Mouse (Mus musculus) MEL (cell line): ENCODE measurements around the gene Trp53rkb. TPM values are rescaled to one million over a fixed set of nuclear protein-coding genes. Genes with fewer than 3 reads are reported as not detected.

Experiments
- DNase-seq: peaks from one replicate; pipeline ENCODE4 v3.0.0; 2011; ENCODE audit warnings: low read depth, low spot score
- H3K27ac ChIP-seq: 2 replicates; pipeline ENCODE4 v1.5.1; 2012; ENCODE audit warnings: low read depth, mild to moderate bottlenecking, control low read depth, low read length, moderate library complexity; ENCODE audit not compliant: control insufficient read depth
- H3K27me3 ChIP-seq, 2 experiments: fragments of 150-350 bp in 1 of 2; sonication (generic) in 1 of 2; 2 replicates each; pipeline ENCODE4 v1.6.1; 2012; ENCODE audit warnings: low read length in 2 of 2, mild to moderate bottlenecking in 2 of 2, improper control_type of control experiment in 1 of 2, moderate library complexity in 1 of 2; ENCODE audit not compliant: insufficient read depth in 2 of 2, control insufficient read depth in 1 of 2
- H3K36me3 ChIP-seq, 2 experiments: 2 replicates each; pipeline ENCODE4 v1.6.1; 2012 to 2014; ENCODE audit warnings: low read length in 2 of 2, improper control_type of control experiment in 1 of 2, inconsistent platforms in 1 of 2, mild to moderate bottlenecking in 1 of 2; ENCODE audit not compliant: insufficient read depth in 2 of 2, control insufficient read depth in 1 of 2
- H3K4me1 ChIP-seq, 2 experiments: fragments of 150-350 bp in 1 of 2; sonication (generic) in 1 of 2; 2 replicates each; pipeline ENCODE4 v1.6.1; 2012; ENCODE audit warnings: low read length in 2 of 2, improper control_type of control experiment in 1 of 2, mild to moderate bottlenecking in 1 of 2; ENCODE audit not compliant: insufficient read depth in 2 of 2, control insufficient read depth in 1 of 2
- H3K4me3 ChIP-seq, 2 experiments: fragments of 150-350 bp in 1 of 2; sonication (generic) in 1 of 2; 2 replicates each; pipeline ENCODE4 v1.5.1; 2012; ENCODE audit warnings: low read depth in 2 of 2, low read length in 2 of 2, mild to moderate bottlenecking in 2 of 2, moderate library complexity in 2 of 2, control low read depth in 1 of 2, improper control_type of control experiment in 1 of 2; ENCODE audit not compliant: control insufficient read depth in 1 of 2, insufficient read depth in 1 of 2
- H3K79me2 ChIP-seq: 2 replicates; pipeline ENCODE4 v1.6.1; 2012; ENCODE audit warnings: mild to moderate bottlenecking, low read length, moderate library complexity; ENCODE audit not compliant: control insufficient read depth, poor library complexity, insufficient read depth
- H3K9ac ChIP-seq: 2 replicates; pipeline ENCODE4 v1.6.1; 2012; ENCODE audit warnings: low read depth, mild to moderate bottlenecking, control low read depth, low read length, moderate library complexity; ENCODE audit not compliant: control insufficient read depth, poor library complexity, severe bottlenecking
- H3K9me3 ChIP-seq: fragments of 150-350 bp; sonication (generic); replicated peaks from 2 replicates; pipeline ENCODE4 v1.6.1; 2012; ENCODE audit warnings: mild to moderate bottlenecking, low read length, improper control_type of control experiment, moderate library complexity; ENCODE audit not compliant: insufficient read depth
- CHD1 ChIP-seq: IDR thresholded peaks from 2 replicates; pipeline ENCODE4 v1.6.1; 2012; ENCODE audit warnings: low read depth, mild to moderate bottlenecking, inconsistent platforms, low read length, improper control_type of control experiment
- CHD2 ChIP-seq: IDR thresholded peaks from 2 replicates; pipeline ENCODE4 v1.6.1; 2011; ENCODE audit warnings: low read length, improper control_type of control experiment
- CTCF ChIP-seq, 3 experiments: IDR thresholded peaks in 2 of 3; conservative IDR thresholded peaks in 1 of 3; 2 replicates each; pipeline ENCODE4 v1.5.1; 2011 to 2012; ENCODE audit warnings: low read length in 3 of 3, low read depth in 2 of 3, mild to moderate bottlenecking in 2 of 3, improper control_type of control experiment in 1 of 3, inconsistent platforms in 1 of 3, mixed read lengths in 1 of 3, moderate library complexity in 1 of 3; ENCODE audit not compliant: control insufficient read depth in 1 of 3, insufficient read depth in 1 of 3, poor library complexity in 1 of 3, severe bottlenecking in 1 of 3
- ELF1 ChIP-seq: IDR thresholded peaks from 2 replicates; pipeline ENCODE4 v1.6.1; 2014; ENCODE audit warnings: low read depth, mild to moderate bottlenecking, inconsistent platforms, low read length, improper control_type of control experiment, moderate library complexity
- EP300 ChIP-seq, 2 experiments: IDR thresholded peaks; 2 replicates each; pipeline ENCODE4 v1.6.1; 2011; ENCODE audit warnings: improper control_type of control experiment in 2 of 2, low read length in 2 of 2, low read depth in 1 of 2, mild to moderate bottlenecking in 1 of 2
- ETS1 ChIP-seq: IDR thresholded peaks from 2 replicates; pipeline ENCODE4 v1.6.1; 2012; ENCODE audit warnings: low read depth, mild to moderate bottlenecking, inconsistent platforms, low read length, improper control_type of control experiment, moderate library complexity
- GABPA ChIP-seq: IDR thresholded peaks from 2 replicates; pipeline ENCODE4 v1.6.1; 2012; ENCODE audit warnings: low read depth, mild to moderate bottlenecking, inconsistent platforms, low read length, improper control_type of control experiment, moderate library complexity
- GATA1 ChIP-seq: IDR thresholded peaks from 2 replicates; pipeline ENCODE4 v1.6.1; 2011; ENCODE audit warnings: low read depth, low read length, improper control_type of control experiment
- MAX ChIP-seq: IDR thresholded peaks from 2 replicates; pipeline ENCODE4 v1.6.1; 2011; ENCODE audit warnings: low read length, improper control_type of control experiment
- MAZ ChIP-seq: IDR thresholded peaks from 2 replicates; pipeline ENCODE4 v1.6.1; 2012; ENCODE audit warnings: low read depth, mild to moderate bottlenecking, inconsistent platforms, low read length, improper control_type of control experiment
- MXI1 ChIP-seq: IDR thresholded peaks from 2 replicates; pipeline ENCODE4 v1.6.1; 2011; ENCODE audit warnings: mild to moderate bottlenecking, low read depth, low read length, improper control_type of control experiment
- MYB ChIP-seq: IDR thresholded peaks from 2 replicates; pipeline ENCODE4 v1.6.1; 2011; ENCODE audit warnings: mild to moderate bottlenecking, low read depth, low read length, improper control_type of control experiment
- NRF1 ChIP-seq: IDR thresholded peaks from 2 replicates; pipeline ENCODE4 v1.6.1; 2014; ENCODE audit warnings: low read depth, mild to moderate bottlenecking, inconsistent platforms, low read length, improper control_type of control experiment, moderate library complexity; ENCODE audit not compliant: poor library complexity, insufficient read depth, severe bottlenecking
- POLR2A ChIP-seq, 2 experiments: IDR thresholded peaks; 2 replicates each; pipeline ENCODE4 v1.6.1; 2011 to 2012; ENCODE audit warnings: low read length in 2 of 2, mild to moderate bottlenecking in 2 of 2, control low read depth in 1 of 2, improper control_type of control experiment in 1 of 2, low read depth in 1 of 2, moderate library complexity in 1 of 2; ENCODE audit not compliant: control insufficient read depth in 1 of 2, insufficient read depth in 1 of 2, poor library complexity in 1 of 2
- POLR2AphosphoS2 ChIP-seq: IDR thresholded peaks from 2 replicates; pipeline ENCODE4 v1.6.1; 2011; ENCODE audit warnings: low read length, improper control_type of control experiment
- RAD21 ChIP-seq: IDR thresholded peaks from 2 replicates; pipeline ENCODE4 v1.6.1; 2011; ENCODE audit warnings: mild to moderate bottlenecking, low read depth, low read length, improper control_type of control experiment
- SMC3 ChIP-seq: IDR thresholded peaks from 2 replicates; pipeline ENCODE4 v1.6.1; 2011; ENCODE audit warnings: low read depth, low read length, improper control_type of control experiment
- TCF12 ChIP-seq: IDR thresholded peaks from 2 replicates; pipeline ENCODE4 v1.6.1; 2014; ENCODE audit warnings: low read depth, mild to moderate bottlenecking, inconsistent platforms, low read length, improper control_type of control experiment, moderate library complexity
- UBTF ChIP-seq: IDR thresholded peaks from 2 replicates; pipeline ENCODE4 v1.6.1; 2012; ENCODE audit warnings: low read depth, mild to moderate bottlenecking, inconsistent platforms, low read length, improper control_type of control experiment, moderate library complexity, borderline replicate concordance; ENCODE audit not compliant: insufficient read depth
- USF2 ChIP-seq, 2 experiments: IDR thresholded peaks; 2 replicates each; pipeline ENCODE4 v1.6.1; 2011 to 2012; ENCODE audit warnings: improper control_type of control experiment in 2 of 2, low read length in 2 of 2, borderline replicate concordance in 1 of 2, inconsistent platforms in 1 of 2, low read depth in 1 of 2, mild to moderate bottlenecking in 1 of 2; ENCODE audit not compliant: insufficient read depth in 1 of 2
- ZMIZ1 ChIP-seq: IDR thresholded peaks from 2 replicates; pipeline ENCODE4 v1.6.1; 2012; ENCODE audit warnings: low read depth, mild to moderate bottlenecking, inconsistent platforms, low read length, improper control_type of control experiment, moderate library complexity
- polyA plus RNA-seq, 2 experiments: library from polyadenylated mRNA; stranded (reverse) in 1 of 2; unstranded in 1 of 2; fragments of >175 nt in 1 of 2; fragments of >200 nt in 1 of 2; gene quantifications; 2 replicates each; pipeline versions ENCODE4 v1.2.1 to v1.2.4; 2012; ENCODE audit warnings: low replicate concordance in 2 of 2, low read depth in 1 of 2; ENCODE audit not compliant: insufficient read length in 2 of 2, insufficient read depth in 1 of 2, missing spikeins in 1 of 2
- total RNA-seq: library from RNA; depleted of rRNA; stranded (reverse); fragments of 300-350 nt; gene quantifications from 2 replicates; pipeline ENCODE4 v1.2.3, GENCODE M21; 2012

Gene Trp53rkb
- total and polyA plus RNA-seq, 3 experiments = 6.8 to 8.9 TPM; not detected in 1

DNA sequence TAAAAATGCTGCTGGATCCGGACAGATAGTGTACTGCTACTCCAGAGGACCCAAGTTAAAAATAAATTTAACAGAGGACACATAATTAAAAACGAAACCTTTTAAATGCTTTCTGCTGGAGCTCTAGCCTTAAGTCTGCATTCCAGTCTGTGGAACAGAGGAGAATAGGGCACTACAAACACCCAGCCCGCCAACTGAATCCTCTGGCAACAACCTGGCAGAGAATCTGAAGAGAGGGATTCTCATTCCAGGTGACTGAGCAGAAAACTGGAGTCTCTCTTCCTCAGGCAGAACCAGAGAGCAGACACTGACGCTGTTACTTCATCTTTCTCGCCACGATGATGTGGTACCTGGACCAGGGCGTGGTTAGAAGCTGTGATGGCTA is 8.1 kb downstream of the Trp53rkb start:
- Histone ChIP-seq H3K27ac (no peak overlapping the region), H3K36me3 (no peaks in the 10 kb centered on the region)
- TF ChIP-seq UBTF (no peak), ELF1 (no peak), USF2 (IDR thresholded peaks at IDR 0.05; ENCODE audit: borderline replicate concordance in 1 of 2, insufficient read depth in 1 of 2, low read depth in 1 of 2, low read length in 2 of 2) (no peak), CHD2 (no peak), CHD1 (no peak), GATA1 (no peak), MAX (no peak), ETS1 (no peak), CTCF (IDR thresholded peaks at IDR 0.05 in 2 of 3, conservative IDR thresholded peaks at IDR 0.05 in 1 of 3; ENCODE audit: control insufficient read depth in 1 of 3, insufficient read depth in 1 of 3, low read depth in 2 of 3, low read length in 3 of 3, poor library complexity in 1 of 3, severe bottlenecking in 1 of 3) (no peak), MYB (no peak), GABPA (no peak), POLR2AphosphoS2 (no peak), EP300 (IDR thresholded peaks at IDR 0.05; ENCODE audit: low read depth in 1 of 2, low read length in 2 of 2) (no peak), ZMIZ1 (no peak)

DNA sequence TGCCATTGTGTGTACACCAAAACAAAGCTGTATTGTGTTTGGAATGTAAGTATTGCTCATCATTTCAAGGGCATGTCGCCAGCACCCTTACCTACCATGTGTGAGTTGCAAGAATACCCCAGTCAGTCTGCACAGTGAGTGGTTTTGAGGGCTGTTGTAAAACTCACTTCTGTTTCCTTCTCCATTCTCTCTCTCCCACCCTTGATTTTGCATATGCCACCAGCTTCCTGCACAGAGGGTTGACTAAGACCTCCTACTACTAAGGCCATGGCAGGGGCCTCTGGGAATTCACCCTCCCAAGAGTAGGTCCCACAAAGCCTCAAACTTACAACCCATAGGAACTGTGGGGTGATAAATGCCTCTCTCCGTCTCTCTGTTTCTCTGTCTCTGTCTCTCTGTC is 9.1 kb downstream of the Trp53rkb start:
- Histone ChIP-seq H3K4me3 (no peak overlapping the region), H3K4me1 (peaks cover 1 to 2% of the 10 kb centered on the region in 2 experiments; a peak in 1 of 4 replicates), H3K27me3 (no peaks in the 10 kb centered on the region), H3K9ac (no peak overlapping the region), H3K79me2 (peaks cover 10% of the 10 kb centered on the region), H3K9me3 (no peaks in the 10 kb centered on the region), H3K27ac (no peak overlapping the region), H3K36me3 (peaks cover 0 to 2% of the 10 kb centered on the region in 2 experiments; a peak in 2 of 4 replicates)
- no peak for TF ChIP-seq CTCF (IDR thresholded peaks at IDR 0.05 in 2 of 3, conservative IDR thresholded peaks at IDR 0.05 in 1 of 3; ENCODE audit: control insufficient read depth in 1 of 3, insufficient read depth in 1 of 3, low read depth in 2 of 3, low read length in 3 of 3, poor library complexity in 1 of 3, severe bottlenecking in 1 of 3)
- no peak for TF ChIP-seq TCF12
- no peak for TF ChIP-seq RAD21
- TF ChIP-seq MXI1 = no peak
- TF ChIP-seq MAZ = no peak
- TF ChIP-seq NRF1 = no peak
- TF ChIP-seq MYB = no peak
- TF ChIP-seq CHD1 = no peak
- no peak for TF ChIP-seq ELF1
- no peak for TF ChIP-seq SMC3
- TF ChIP-seq ETS1 = no peak
- no peak for TF ChIP-seq POLR2A (IDR thresholded peaks at IDR 0.05; ENCODE audit: control insufficient read depth in 1 of 2, insufficient read depth in 1 of 2, low read depth in 1 of 2, low read length in 2 of 2, poor library complexity in 1 of 2)
- no peak for DNase-seq

More for the DNA sequence above, 8.1 kb downstream of the Trp53rkb start:
- Histone ChIP-seq H3K4me1 (0 out of 4 replicates have a peak, but pooled peaks cover 0 to 2% of the 10 kb centered on the region in 2 experiments), H3K79me2 (peaks cover 2% of the 10 kb centered on the region), H3K9ac (no peak overlapping the region), H3K4me3 (no peak overlapping the region), H3K27me3 (no peaks in the 10 kb centered on the region), H3K9me3 (no peaks in the 10 kb centered on the region)
- no peak for DNase-seq
